Comparison of ENCODE assay signal across 23 mouse cellular contexts in genomic region chr4:24764558-24764957, GRCm38 (mm10).
DNase-seq lines count a peak whose midpoint lies in the region; ATAC-seq lines count a peak whose summit lies in the region.
"Had no signal": no experiment of that assay in that cellular context is flagged by ENCODE, and none has a peak within 500 bp of the region (broad histone marks: within the 10 kb centered on the region; RNA-seq: fewer than 3 reads in every experiment).

No protein-coding gene starts in this region.

- H3K4me2 ChIP-seq in forebrain, embryonic 13.5 days: no peak overlapping the region
- no peak overlapping the region for H3K4me2 ChIP-seq in forebrain, embryonic 15.5 days (replicated peaks)
- H3K4me2 ChIP-seq: embryonic facial prominence, embryonic 15.5 days; heart, embryonic 13.5 days; hindbrain, embryonic 15.5 days had no signal

- no peak overlapping the region for H3K4me3 ChIP-seq in forebrain, embryonic 13.5 days
- no peak overlapping the region for H3K4me3 ChIP-seq in forebrain, embryonic 15.5 days
- H3K4me3 ChIP-seq: embryonic facial prominence, embryonic 15.5 days; erythroblast, embryonic 14.5 days; gastrocnemius, adult 2 months; heart, embryonic 13.5 days; hindbrain, embryonic 15.5 days had no signal

- peak; percentile 21 for DNase-seq in layer of hippocampus, adult 11-12 months (ENCODE audit: low spot score)
- no peak for DNase-seq in layer of hippocampus, postnatal 25 days (ENCODE audit: extremely low spot score in 1 of 2, low spot score in 1 of 2)
- peak; percentile 20 to 54 for DNase-seq in layer of hippocampus, adult 18-20 months (ENCODE audit: low spot score in 2 of 2)
- peak; percentile 51 for DNase-seq in layer of hippocampus, adult 9-11 months
- no peak for DNase-seq in left cerebral cortex, postnatal 25 days (ENCODE audit: low spot score in 2 of 2)
- no peak for DNase-seq in ovary, postnatal 36 days (ENCODE audit: low spot score)
- DNase-seq: adrenal gland, adult 8-10 months; adrenal gland, postnatal 36 days; B cell, adult 2 months; cerebellum, adult 11-12 months; cerebellum, adult 9-10 months; embryo, embryonic 11 days; gastrocnemius, adult 2 months; gastrocnemius, postnatal 25 days; heart, postnatal 36 days had no signal

- H3K36me3 ChIP-seq in forebrain, embryonic 13.5 days (ENCODE audit: poor library complexity, severe bottlenecking): no peaks in the 10 kb centered on the region
- no peaks in the 10 kb centered on the region for H3K36me3 ChIP-seq in forebrain, embryonic 15.5 days
- H3K36me3 ChIP-seq: embryonic facial prominence, embryonic 15.5 days; G1E; heart, embryonic 13.5 days; hindbrain, embryonic 15.5 days had no signal

- intact Hi-C loops in left cerebral cortex, postnatal 25 days (cut with DNase I): no loop called here

- 74% methylated on average over 2 of the region's 2 CpGs for WGBS in forebrain, embryonic 13.5 days
- 77% methylated on average over 2 of the region's 2 CpGs for WGBS in forebrain, embryonic 15.5 days

- ATAC-seq in forebrain, embryonic 13.5 days: peak; percentile 53; the same call in 1 of the 2 replicates
- ATAC-seq in forebrain, embryonic 15.5 days (replicated peaks): no peak
- ATAC-seq: CD4-positive, CD25-positive, alpha-beta regulatory T cell, adult 4 months had no signal

- peaks cover 2% of the 10 kb centered on the region; the same call in 1 of the 2 replicates for H3K4me1 ChIP-seq in forebrain, embryonic 13.5 days
- 0 out of 2 replicates have a peak, but pooled peaks cover 3% of the 10 kb centered on the region for H3K4me1 ChIP-seq in forebrain, embryonic 15.5 days
- H3K4me1 ChIP-seq: embryonic facial prominence, embryonic 15.5 days; heart, embryonic 13.5 days; hindbrain, embryonic 15.5 days had no signal

- H3K27me3 ChIP-seq in forebrain, embryonic 13.5 days: no peaks in the 10 kb centered on the region
- no peaks in the 10 kb centered on the region for H3K27me3 ChIP-seq in forebrain, embryonic 15.5 days
- H3K27me3 ChIP-seq: embryonic facial prominence, embryonic 15.5 days; heart, embryonic 13.5 days; hindbrain, embryonic 15.5 days had no signal

- H3K9ac ChIP-seq in forebrain, embryonic 13.5 days: no peak overlapping the region
- no peak overlapping the region for H3K9ac ChIP-seq in forebrain, embryonic 15.5 days (replicated peaks)
- H3K9ac ChIP-seq: embryonic facial prominence, embryonic 15.5 days; heart, embryonic 13.5 days; hindbrain, embryonic 15.5 days had no signal

- H3K9me3 ChIP-seq in forebrain, embryonic 13.5 days (replicated peaks): no peaks in the 10 kb centered on the region
- H3K9me3 ChIP-seq in forebrain, embryonic 15.5 days: no peaks in the 10 kb centered on the region
- H3K9me3 ChIP-seq: embryonic facial prominence, embryonic 15.5 days; G1E; heart, embryonic 13.5 days; hindbrain, embryonic 15.5 days had no signal

- no peak overlapping the region for H3K27ac ChIP-seq in forebrain, embryonic 13.5 days
- no peak overlapping the region for H3K27ac ChIP-seq in forebrain, embryonic 15.5 days (replicated peaks)
- H3K27ac ChIP-seq: embryonic facial prominence, embryonic 15.5 days; gastrocnemius, adult 2 months; heart, embryonic 13.5 days; hindbrain, embryonic 15.5 days had no signal

Comparison
In these comparisons a context has a peak if more than half of its experiments do, and no peak if none do; other contexts are left out.
1. DNase-seq: peak in layer of hippocampus, adult 11-12 months (single experiment), layer of hippocampus, adult 18-20 months (2 of 2) and layer of hippocampus, adult 9-11 months (single experiment); none in layer of hippocampus, postnatal 25 days (0 of 2), left cerebral cortex, postnatal 25 days (0 of 2) and ovary, postnatal 36 days (single experiment).